Mouse (Mus musculus) v-Abl transformed pro-B cells (cell line): ENCODE data around the gene Slc15a2.

Source experiments
- in situ Hi-C, 2 experiments: fragments of 400-800 bp; cut with MboI; formaldehyde crosslinking; loops; one replicate each; pipeline ENCODE4 v1.15.1; 2025; ENCODE audit not compliant: unreplicated experiment in 2 of 2

The Slc15a2 gene

DNA sequence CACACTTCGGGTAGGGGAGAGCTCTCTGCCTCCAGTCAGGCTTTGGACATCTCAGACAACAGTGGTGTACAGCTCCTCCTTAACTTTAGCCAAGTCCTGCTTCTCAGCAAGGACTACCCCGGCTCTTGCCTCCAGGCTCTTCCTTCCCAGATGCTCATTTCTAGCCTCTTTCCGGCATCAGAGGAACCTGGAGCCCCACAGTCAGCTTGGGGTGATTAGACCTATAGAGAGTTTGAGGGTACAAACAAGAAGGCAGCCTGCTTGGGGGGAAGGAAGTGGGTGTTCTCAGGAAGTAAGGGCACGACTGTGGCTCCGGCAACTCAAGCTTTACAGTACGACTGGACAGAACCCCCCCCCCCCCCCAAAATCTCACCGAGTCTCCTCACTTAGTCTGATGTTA lies 76.0 kb downstream of the Slc15a2 start:
- in situ Hi-C loops: loop anchor here in 1 of 2 experiments (25.0 kb wide), 1 partner anchor 1379 kb away; the partner anchor contains the start of gene Gsk3b

DNA sequence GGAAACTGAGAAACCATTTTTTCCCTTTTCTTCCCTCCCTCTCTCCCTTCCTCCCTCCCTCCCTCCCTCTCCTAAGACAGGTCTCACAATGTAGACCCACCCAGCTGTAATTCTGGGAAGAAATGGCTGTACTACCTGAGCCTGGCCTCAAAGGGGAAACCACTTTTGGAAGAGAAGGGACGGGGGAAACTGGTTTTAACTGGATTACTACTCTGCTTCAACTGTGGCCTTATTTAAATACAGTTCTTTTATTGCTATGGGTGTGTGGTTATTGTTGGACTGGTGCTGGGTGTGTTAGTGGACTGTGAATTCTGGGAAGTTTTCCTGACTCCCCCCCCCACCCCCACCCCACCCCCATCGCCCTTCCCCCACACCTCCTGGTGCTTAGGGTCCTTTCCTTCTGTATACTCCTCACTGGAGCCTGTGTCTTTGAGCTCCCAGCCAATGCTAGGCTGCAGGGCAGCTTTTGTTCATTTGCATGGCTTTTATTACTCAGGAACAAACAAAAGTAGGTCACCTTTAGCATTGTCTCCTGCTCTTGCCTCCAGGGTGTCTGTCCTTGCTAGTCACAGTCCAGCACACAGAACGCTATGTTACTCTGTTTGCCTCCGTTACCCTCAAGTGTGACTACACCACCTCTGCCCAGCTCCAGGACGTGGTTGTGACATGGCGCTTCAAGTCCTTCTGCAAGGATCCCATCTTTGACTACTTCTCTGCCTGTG lies 76.9 kb downstream of the Slc15a2 start:
- in situ Hi-C loops: loop anchor here in 1 of 2 experiments (25.0 kb wide), 1 partner anchor 1379 kb away; the partner anchor contains the start of gene Gsk3b

DNA sequence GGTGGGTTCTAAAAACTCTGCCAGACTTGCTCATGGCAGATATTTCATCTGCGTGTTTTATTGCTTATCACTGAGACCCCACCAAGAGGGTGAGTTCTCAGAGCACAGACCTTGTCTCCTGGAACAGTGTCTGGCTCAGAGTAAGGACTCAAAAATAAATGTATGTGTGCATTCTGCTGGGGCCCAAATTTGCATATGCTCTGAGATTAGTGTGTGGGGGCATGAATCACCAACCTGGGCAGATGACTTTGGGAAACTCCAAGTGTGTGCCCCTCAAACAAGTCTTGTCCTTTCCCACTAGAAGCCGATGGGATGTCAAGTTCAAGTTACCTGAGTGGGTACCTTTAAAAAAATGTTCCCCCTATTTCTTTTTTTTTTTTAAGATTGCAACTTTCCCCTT lies 84.3 kb downstream of the Slc15a2 start:
- in situ Hi-C loops: loop anchor here in 1 of 2 experiments (25.0 kb wide), 1 partner anchor 1387 kb away; the partner anchor contains the start of gene Gsk3b
